Mouse (Mus musculus): ENCODE measurements around the gene Lmo7. TPM values are rescaled to one million over a fixed set of nuclear protein-coding genes. Genes with fewer than 3 reads are reported as not detected.
A peak's percentile ranks its signal among the peaks of the same experiment; 100 is the strongest.

Gene Lmo7
- polyA plus RNA-seq, 1 experiment from 2014 or later, result 1.8 TPM

DNA sequence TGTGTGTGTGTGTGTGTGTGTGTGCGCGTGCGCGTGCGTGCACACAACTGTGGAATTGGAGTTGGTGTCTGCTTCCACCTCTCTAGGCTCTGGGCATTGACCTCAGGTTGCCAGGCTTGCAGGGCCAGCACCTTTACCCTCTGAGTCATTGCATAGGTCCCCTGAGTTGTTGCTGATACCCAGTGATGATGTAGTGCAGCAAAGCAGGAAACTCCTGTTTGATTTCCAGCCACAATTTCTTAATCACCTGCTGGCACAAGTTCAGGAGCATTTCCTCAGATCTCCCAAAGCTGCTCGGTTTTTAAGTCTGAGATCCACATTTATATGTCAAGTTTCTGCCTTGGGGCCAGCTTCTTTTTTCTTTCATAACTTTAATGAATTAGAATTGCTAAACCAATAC is 92.6 kb downstream of the Lmo7 start:
- Histone ChIP-seq H3K27me3 (ENCODE audit: low read depth, poor library complexity, severe bottlenecking) (no peaks in the 10 kb centered on the region), H3K36me3 (no peaks in the 10 kb centered on the region), H3K9me3 (replicated peaks) (no peaks in the 10 kb centered on the region), H3K4me1 (no peaks in the 10 kb centered on the region), H3K27ac (replicated peaks) (no peak overlapping the region), H3K4me3 (no peak overlapping the region)
- WGBS, result 96% methylated on average over 6 of the region's 6 CpGs
- DNase-seq (ENCODE audit: low spot score), result no peak

- 75% methylated on average over 4 of the region's 4 CpGs for WGBS
- no peaks in the 10 kb centered on the region for H3K9me3 ChIP-seq (replicated peaks)
- no peak for DNase-seq (ENCODE audit: low spot score)
Measured at GRCm38 (mm10) chr14:101822871-101823270, 93.1 kb downstream of the Lmo7 start.

DNA sequence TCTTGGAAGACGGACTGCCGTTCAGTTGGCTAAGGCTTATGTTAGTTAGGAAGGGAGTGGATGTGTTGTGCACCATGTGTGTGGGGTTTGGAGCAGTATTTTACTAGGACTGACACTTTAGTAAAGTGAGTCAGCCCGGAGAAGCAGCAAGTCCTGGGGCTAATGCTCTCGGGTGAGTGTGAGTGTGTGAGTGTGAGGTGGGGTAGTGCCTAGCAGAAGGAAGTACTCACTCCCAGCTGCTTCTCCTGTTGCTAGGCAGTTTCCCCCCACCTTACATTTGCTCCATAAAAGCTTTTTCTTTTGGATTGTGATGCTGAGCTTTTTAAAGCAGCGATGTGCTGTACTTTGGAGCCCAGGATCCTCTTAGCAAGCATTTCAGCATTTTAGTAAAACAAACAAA is 99.9 kb downstream of the Lmo7 start:
- Histone ChIP-seq H3K27ac (replicated peaks) (no peak overlapping the region), H3K4me1 (no peaks in the 10 kb centered on the region), H3K4me3 (no peak overlapping the region), H3K9me3 (replicated peaks) (no peaks in the 10 kb centered on the region), H3K36me3 (no peaks in the 10 kb centered on the region), H3K27me3 (ENCODE audit: low read depth, poor library complexity, severe bottlenecking) (no peaks in the 10 kb centered on the region)
- no peak for DNase-seq (ENCODE audit: low spot score)
- 83% methylated on average over 5 of the region's 5 CpGs for WGBS

More at GRCm38 (mm10) chr14:101822871-101823270, 93.1 kb downstream of the Lmo7 start:
- no peaks in the 10 kb centered on the region for H3K4me1 ChIP-seq
- H3K27ac ChIP-seq (replicated peaks), result no peak overlapping the region
- H3K36me3 ChIP-seq, result no peaks in the 10 kb centered on the region
- no peaks in the 10 kb centered on the region for H3K27me3 ChIP-seq (ENCODE audit: low read depth, poor library complexity, severe bottlenecking)
- H3K4me3 ChIP-seq, result no peak overlapping the region

DNA sequence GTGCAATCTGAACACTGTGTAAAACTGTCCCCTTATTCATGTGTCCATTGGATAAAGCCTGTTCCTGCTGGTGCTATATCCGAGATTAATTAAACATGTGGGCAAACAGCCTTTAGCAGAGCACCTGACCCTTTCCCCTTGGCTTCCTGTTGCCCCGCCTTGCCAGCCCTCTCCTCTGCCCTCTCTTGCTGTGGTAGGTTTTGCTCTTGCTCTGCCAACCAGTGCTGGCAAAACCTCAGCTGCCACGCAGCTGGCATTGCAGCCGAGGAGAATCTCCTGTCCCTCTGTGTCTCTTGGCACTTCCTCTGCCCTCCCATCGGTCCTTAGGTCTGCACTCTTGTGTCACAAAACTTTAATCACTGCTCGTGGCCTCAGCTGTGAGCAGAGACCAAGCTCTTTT is 100.4 kb downstream of the Lmo7 start:
- WGBS, result 75% methylated on average over 6 of the region's 6 CpGs
- Histone ChIP-seq H3K4me1 (no peaks in the 10 kb centered on the region), H3K27ac (replicated peaks) (0 out of 2 replicates have a peak overlapping the region, but pooled peaks have one; percentile 13), H3K36me3 (no peaks in the 10 kb centered on the region), H3K4me3 (no peak overlapping the region), H3K27me3 (ENCODE audit: low read depth, poor library complexity, severe bottlenecking) (no peaks in the 10 kb centered on the region), H3K9me3 (replicated peaks) (no peaks in the 10 kb centered on the region)
- DNase-seq (ENCODE audit: low spot score), result no peak

DNA sequence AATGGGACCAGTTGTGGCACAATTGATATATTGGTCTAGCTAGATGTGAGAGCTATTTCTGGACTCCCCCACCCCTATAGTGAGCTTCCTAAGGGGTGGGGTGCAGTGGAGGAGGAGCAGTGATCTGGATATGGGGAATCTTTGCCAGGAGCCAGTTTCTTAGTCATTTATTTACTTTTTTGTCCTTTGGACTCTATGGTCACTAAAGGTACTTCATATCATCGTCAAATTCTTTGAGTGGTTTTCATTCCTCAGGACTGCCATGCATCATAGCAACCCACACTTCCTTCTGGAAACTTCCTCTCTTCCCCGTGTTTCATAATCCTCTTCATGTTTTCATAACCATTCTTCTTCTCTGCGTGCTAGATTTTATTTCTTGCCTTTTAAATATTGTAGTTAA is 104.4 kb downstream of the Lmo7 start:
- Histone ChIP-seq H3K4me3 (no peak overlapping the region), H3K9me3 (replicated peaks) (no peaks in the 10 kb centered on the region), H3K27me3 (ENCODE audit: low read depth, poor library complexity, severe bottlenecking) (no peaks in the 10 kb centered on the region), H3K27ac (replicated peaks) (no peak overlapping the region), H3K36me3 (no peaks in the 10 kb centered on the region), H3K4me1 (no peaks in the 10 kb centered on the region)
- no peak for DNase-seq (ENCODE audit: low spot score)
- WGBS, result 92% methylated on average over 3 of the region's 3 CpGs

DNA sequence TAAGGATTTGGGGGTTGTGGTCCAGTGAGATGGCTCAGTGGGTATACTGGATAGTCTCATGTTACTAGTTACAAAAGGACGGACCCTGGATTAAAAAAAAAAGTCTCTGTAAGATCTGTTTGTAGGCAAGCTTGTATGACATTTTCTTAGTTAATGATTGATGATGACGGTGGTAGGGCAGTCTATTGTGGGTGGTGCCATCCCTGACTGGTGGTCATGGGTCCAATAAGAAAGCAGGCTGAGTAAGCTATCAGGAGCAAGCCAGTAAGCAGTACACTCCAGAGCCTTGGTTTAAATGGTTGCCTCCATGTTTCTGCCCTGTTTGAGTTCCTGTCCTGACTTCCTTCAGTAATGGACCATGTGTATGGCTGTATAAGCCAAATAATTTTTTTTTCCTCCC is 106.6 kb downstream of the Lmo7 start:
- H3K27me3 ChIP-seq (ENCODE audit: low read depth, poor library complexity, severe bottlenecking), result no peaks in the 10 kb centered on the region
- 85% methylated on average over 2 of the region's 2 CpGs for WGBS
- H3K9me3 ChIP-seq (replicated peaks), result no peaks in the 10 kb centered on the region
- no peaks in the 10 kb centered on the region for H3K36me3 ChIP-seq
- H3K27ac ChIP-seq (replicated peaks), result no peak overlapping the region
- DNase-seq (ENCODE audit: low spot score), result no peak
- H3K4me3 ChIP-seq, result no peak overlapping the region
- H3K4me1 ChIP-seq, result no peaks in the 10 kb centered on the region

DNA sequence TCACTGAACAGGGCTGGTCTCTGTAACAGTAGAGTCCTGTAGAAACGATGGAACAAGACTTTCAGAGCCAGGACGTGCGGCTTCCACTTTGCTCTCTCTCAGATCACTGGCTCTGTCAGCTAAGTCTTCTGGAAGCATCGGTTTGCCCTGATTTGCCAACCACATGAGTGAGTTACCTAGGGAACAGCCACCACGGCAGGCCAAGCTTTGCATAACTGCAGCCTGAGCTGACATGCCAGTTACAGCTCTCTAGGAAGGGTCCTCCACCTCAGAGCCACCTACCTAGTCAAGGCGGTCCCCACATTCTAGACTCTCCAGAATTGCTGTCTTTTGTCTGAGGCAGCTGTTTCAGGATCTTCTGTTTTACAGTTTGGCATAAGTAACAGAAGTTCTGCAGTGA is 107.4 kb downstream of the Lmo7 start:
- Histone ChIP-seq H3K4me1 (no peaks in the 10 kb centered on the region), H3K9me3 (replicated peaks) (no peaks in the 10 kb centered on the region), H3K27ac (replicated peaks) (no peak overlapping the region), H3K27me3 (ENCODE audit: low read depth, poor library complexity, severe bottlenecking) (no peaks in the 10 kb centered on the region), H3K36me3 (no peaks in the 10 kb centered on the region), H3K4me3 (no peak overlapping the region)
- WGBS, result 78% methylated on average over 6 of the region's 6 CpGs
- DNase-seq (ENCODE audit: low spot score), result no peak

- 91% methylated on average over 7 of the region's 7 CpGs for WGBS
- no peak for DNase-seq (ENCODE audit: low spot score)
Measured at GRCm38 (mm10) chr14:101838231-101838839, 108.6 kb downstream of the Lmo7 start.

GRCm38 (mm10) chr14:101839771-101840731 is 110.3 kb downstream of the Lmo7 start:
- no peaks in the 10 kb centered on the region for H3K36me3 ChIP-seq
- H3K9me3 ChIP-seq (replicated peaks), result no peaks in the 10 kb centered on the region
- no peak for DNase-seq (ENCODE audit: low spot score)
- H3K4me3 ChIP-seq, result no peak overlapping the region
- 85% methylated on average over 24 of the region's 24 CpGs for WGBS
- H3K4me1 ChIP-seq, result peaks cover 2% of the 10 kb centered on the region; the same call in 1 of the 2 replicates
- no peaks in the 10 kb centered on the region for H3K27me3 ChIP-seq (ENCODE audit: low read depth, poor library complexity, severe bottlenecking)
- H3K27ac ChIP-seq (replicated peaks), result no peak overlapping the region

More at GRCm38 (mm10) chr14:101838231-101838839, 108.6 kb downstream of the Lmo7 start:
- no peak overlapping the region for H3K4me3 ChIP-seq
- no peaks in the 10 kb centered on the region for H3K27me3 ChIP-seq (ENCODE audit: low read depth, poor library complexity, severe bottlenecking)
- H3K27ac ChIP-seq (replicated peaks), result no peak overlapping the region
- H3K36me3 ChIP-seq, result no peaks in the 10 kb centered on the region
- no peaks in the 10 kb centered on the region for H3K9me3 ChIP-seq (replicated peaks)
- no peaks in the 10 kb centered on the region for H3K4me1 ChIP-seq

GRCm38 (mm10) chr14:101841271-101841670 is 111.5 kb downstream of the Lmo7 start:
- Histone ChIP-seq H3K36me3 (no peaks in the 10 kb centered on the region), H3K4me3 (no peak overlapping the region), H3K27ac (replicated peaks) (no peak overlapping the region), H3K9me3 (replicated peaks) (no peaks in the 10 kb centered on the region), H3K27me3 (ENCODE audit: low read depth, poor library complexity, severe bottlenecking) (no peaks in the 10 kb centered on the region), H3K4me1 (peaks cover 2% of the 10 kb centered on the region; the same call in 1 of the 2 replicates)
- DNase-seq (ENCODE audit: low spot score), result no peak
- 89% methylated on average over 5 of the region's 5 CpGs for WGBS

- Histone ChIP-seq H3K4me1 (peaks cover 2% of the 10 kb centered on the region; the same call in 1 of the 2 replicates), H3K27me3 (ENCODE audit: low read depth, poor library complexity, severe bottlenecking) (no peaks in the 10 kb centered on the region), H3K27ac (replicated peaks) (no peak overlapping the region), H3K4me3 (no peak overlapping the region), H3K36me3 (no peaks in the 10 kb centered on the region), H3K9me3 (replicated peaks) (no peaks in the 10 kb centered on the region)
- no peak for DNase-seq (ENCODE audit: low spot score)
- 93% methylated on average over 6 of the region's 6 CpGs for WGBS
Measured at GRCm38 (mm10) chr14:101842521-101842920, 112.8 kb downstream of the Lmo7 start.

GRCm38 (mm10) chr14:101843443-101843842 is 113.7 kb downstream of the Lmo7 start:
- H3K36me3 ChIP-seq, result no peaks in the 10 kb centered on the region
- peaks cover 2% of the 10 kb centered on the region; the same call in 1 of the 2 replicates for H3K4me1 ChIP-seq
- 95% methylated on average over 17 of the region's 17 CpGs for WGBS
- no peaks in the 10 kb centered on the region for H3K27me3 ChIP-seq (ENCODE audit: low read depth, poor library complexity, severe bottlenecking)
- no peak for DNase-seq (ENCODE audit: low spot score)
- no peaks in the 10 kb centered on the region for H3K9me3 ChIP-seq (replicated peaks)
- H3K4me3 ChIP-seq, result no peak overlapping the region
- no peak overlapping the region for H3K27ac ChIP-seq (replicated peaks)

GRCm38 (mm10) chr14:101844467-101844866 is 114.7 kb downstream of the Lmo7 start:
- Histone ChIP-seq H3K4me1 (peaks cover 2% of the 10 kb centered on the region; the same call in 1 of the 2 replicates), H3K27ac (replicated peaks) (no peak overlapping the region), H3K9me3 (replicated peaks) (no peaks in the 10 kb centered on the region), H3K27me3 (ENCODE audit: low read depth, poor library complexity, severe bottlenecking) (no peaks in the 10 kb centered on the region), H3K4me3 (no peak overlapping the region), H3K36me3 (no peaks in the 10 kb centered on the region)
- no peak for DNase-seq (ENCODE audit: low spot score)
- WGBS, result 83% methylated on average over 7 of the region's 7 CpGs

All from midbrain, embryonic 10.5 days (tissue).